Comparison of ENCODE assay signal across 9 mouse cellular contexts in the genomic region with DNA sequence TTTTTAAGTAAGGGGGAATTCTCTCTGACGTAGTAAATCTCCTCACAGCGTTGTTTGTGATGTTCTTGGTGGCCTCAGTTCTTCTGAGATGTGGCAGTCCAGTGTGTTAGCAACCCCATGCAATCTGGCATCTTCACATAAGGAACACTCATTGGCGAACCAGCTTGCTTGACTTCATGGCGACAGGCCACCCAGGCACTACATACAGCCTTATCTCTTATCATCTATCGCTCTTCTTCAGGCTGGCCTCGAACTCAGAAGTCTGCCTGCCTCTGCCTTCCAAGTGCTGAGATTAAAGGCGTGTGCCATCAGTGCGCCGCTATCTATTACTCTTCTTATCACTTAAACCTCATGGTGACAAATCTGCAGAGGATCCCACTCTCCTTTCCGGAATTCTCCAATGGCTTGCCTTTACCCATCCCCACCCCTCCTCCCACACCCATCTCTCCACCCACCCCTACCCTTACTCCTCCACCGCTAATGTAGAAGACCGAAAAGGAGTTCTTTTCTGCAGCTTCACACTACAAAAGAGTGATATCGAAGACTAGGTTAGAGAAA. TPM values are rescaled to one million over a fixed set of nuclear protein-coding genes. Genes with fewer than 3 reads are reported as not detected.
DNase-seq lines count a peak whose midpoint lies in the region; ATAC-seq and TF ChIP-seq lines count a peak whose summit lies in the region.
"Had no signal": no experiment of that assay in that cellular context is flagged by ENCODE, and none has a peak within 500 bp of the region (broad histone marks: within the 10 kb centered on the region; RNA-seq: fewer than 3 reads in every experiment).

A gene (plus strand): TSS at position 508 of the 558 bp plus-strand sequence.

- no peaks in the 10 kb centered on the region for H3K9me3 ChIP-seq in embryonic facial prominence, embryonic 14.5 days (ENCODE audit: control insufficient read depth, low read length)
- no peaks in the 10 kb centered on the region for H3K9me3 ChIP-seq in hindbrain, embryonic 11.5 days (ENCODE audit: control insufficient read depth, low read length)
- no peaks in the 10 kb centered on the region for H3K9me3 ChIP-seq in liver, embryonic 14.5 days (ENCODE audit: control insufficient read depth, low read length)

- no peak for TF ChIP-seq POLR2A in heart, adult 2 months (IDR thresholded peaks at IDR 0.05; ENCODE audit: insufficient read depth, low read depth, low read length)

- no peak for ATAC-seq in embryonic facial prominence, embryonic 14.5 days (ENCODE audit: low read depth)
- no peak for ATAC-seq in hindbrain, embryonic 11.5 days (ENCODE audit: low FRiP score)
- ATAC-seq in liver, embryonic 14.5 days (ENCODE audit: insufficient read depth), result no peak

- peak within 1 kb of the TSS; percentile 53 for H3K4me3 ChIP-seq in heart, adult 2 months
- peak within 1 kb of the TSS; percentile 47 for H3K4me3 ChIP-seq in embryonic facial prominence, embryonic 14.5 days (ENCODE audit: low read depth, low read length)
- H3K4me3 ChIP-seq in hindbrain, embryonic 11.5 days (ENCODE audit: low read depth, low read length), result peak within 1 kb of the TSS; percentile 21; the same call in 1 of the 2 replicates
- 0 out of 4 replicates have a peak within 1 kb of the TSS, but pooled peaks of 1 of the 2 experiments have one; percentile 8 for H3K4me3 ChIP-seq in liver, embryonic 14.5 days (ENCODE audit: insufficient read depth in 1 of 2, low read depth in 2 of 2, low read length in 2 of 2)

- H3K79me2 ChIP-seq in heart, adult 2 months (replicated peaks; ENCODE audit: control insufficient read depth, insufficient read depth, low read length), result no peaks in the 10 kb centered on the region

- DNase-seq in heart, adult 2 months, result no peak
- DNase-seq in heart, adult 9 months (ENCODE audit: low spot score in 2 of 2), result no peak
- no peak for DNase-seq in embryonic facial prominence, embryonic 14.5 days (ENCODE audit: low spot score)
- DNase-seq in hindbrain, embryonic 11.5 days (ENCODE audit: low spot score), result no peak
- DNase-seq in liver, embryonic 14.5 days (ENCODE audit: low read depth in 3 of 3, low spot score in 3 of 3), result no peak
- no peak for DNase-seq in embryo, embryonic 9.5 days (ENCODE audit: extremely low spot score)
- no peak for DNase-seq in thymus, postnatal 0 days (ENCODE audit: low spot score)
- DNase-seq in retina, postnatal 1 day, result no peak

- peak within 1 kb of the TSS; percentile 38 for H3K9ac ChIP-seq in heart, adult 2 months (ENCODE audit: low read depth, low read length)
- peak within 1 kb of the TSS; percentile 66 for H3K9ac ChIP-seq in embryonic facial prominence, embryonic 14.5 days (ENCODE audit: low read depth, low read length)
- peak within 1 kb of the TSS; percentile 24; the same call in 1 of the 2 replicates for H3K9ac ChIP-seq in hindbrain, embryonic 11.5 days (ENCODE audit: low read depth, low read length)
- H3K9ac ChIP-seq in liver, embryonic 14.5 days (replicated peaks), result no peak within 1 kb of the TSS

- peak within 1 kb of the TSS; percentile 54 for H3K27ac ChIP-seq in heart, adult 2 months
- peak within 1 kb of the TSS; percentile 75 for H3K27ac ChIP-seq in embryonic facial prominence, embryonic 14.5 days (replicated peaks; ENCODE audit: low read depth, low read length)
- H3K27ac ChIP-seq in hindbrain, embryonic 11.5 days (ENCODE audit: low read depth, low read length), result no peak within 1 kb of the TSS
- H3K27ac ChIP-seq in liver, embryonic 14.5 days, result no peak within 1 kb of the TSS

- H3K27me3 ChIP-seq in heart, adult 2 months (ENCODE audit: control insufficient read depth, insufficient read depth, low read length), result no peaks in the 10 kb centered on the region
- no peaks in the 10 kb centered on the region for H3K27me3 ChIP-seq in embryonic facial prominence, embryonic 14.5 days (replicated peaks; ENCODE audit: control insufficient read depth, insufficient read depth, low read length)
- H3K27me3 ChIP-seq in hindbrain, embryonic 11.5 days (ENCODE audit: control insufficient read depth, insufficient read depth, low read length), result peaks cover 12% of the 10 kb centered on the region; the same call in 1 of the 2 replicates
- no peaks in the 10 kb centered on the region; the same call in none of the 2 replicates for H3K27me3 ChIP-seq in liver, embryonic 14.5 days (ENCODE audit: control insufficient read depth, insufficient read depth, low read length)

- no peak for TF ChIP-seq CTCF in heart, adult 2 months (IDR thresholded peaks at IDR 0.05)
- TF ChIP-seq CTCF in liver, embryonic 14.5 days (IDR thresholded peaks at IDR 0.05; ENCODE audit: low read depth), result no peak

- no peaks in the 10 kb centered on the region for H3K36me3 ChIP-seq in heart, adult 2 months (ENCODE audit: control insufficient read depth, insufficient read depth, low read length)
- 0 out of 2 replicates have a peak, but pooled peaks cover 3% of the 10 kb centered on the region for H3K36me3 ChIP-seq in embryonic facial prominence, embryonic 14.5 days (ENCODE audit: control insufficient read depth, insufficient read depth, low read length)
- no peaks in the 10 kb centered on the region for H3K36me3 ChIP-seq in hindbrain, embryonic 11.5 days (ENCODE audit: control insufficient read depth, insufficient read depth, low read length)
- no peaks in the 10 kb centered on the region for H3K36me3 ChIP-seq in liver, embryonic 14.5 days (replicated peaks; ENCODE audit: control insufficient read depth, insufficient read depth, low read depth)

- peak within 1 kb of the TSS; percentile 67 for H3K4me2 ChIP-seq in embryonic facial prominence, embryonic 14.5 days (ENCODE audit: low read depth, low read length)
- peak within 1 kb of the TSS; percentile 36 for H3K4me2 ChIP-seq in hindbrain, embryonic 11.5 days (replicated peaks; ENCODE audit: low read depth, low read length)
- H3K4me2 ChIP-seq in liver, embryonic 14.5 days (ENCODE audit: low read depth), result peak within 1 kb of the TSS; percentile 22

- 26% methylated on average over 13 of the region's 13 CpGs for WGBS in heart, adult 2 months
- 46% methylated on average over 13 of the region's 13 CpGs for WGBS in embryonic facial prominence, embryonic 14.5 days
- 57% methylated on average over 13 of the region's 13 CpGs for WGBS in hindbrain, embryonic 11.5 days
- WGBS in liver, embryonic 14.5 days (ENCODE audit: insufficient replicate concordance), result 22% methylated on average over 13 of the region's 13 CpGs

- H3K4me1 ChIP-seq in heart, adult 2 months (ENCODE audit: control insufficient read depth, insufficient read depth, low read length), result peaks cover 5% of the 10 kb centered on the region
- peaks cover 53% of the 10 kb centered on the region for H3K4me1 ChIP-seq in embryonic facial prominence, embryonic 14.5 days (ENCODE audit: control insufficient read depth, insufficient read depth, low read length)
- 0 out of 2 replicates have a peak, but pooled peaks cover 2% of the 10 kb centered on the region for H3K4me1 ChIP-seq in hindbrain, embryonic 11.5 days (replicated peaks; ENCODE audit: control insufficient read depth, insufficient read depth, low read length)
- peaks cover 0 to 5% of the 10 kb centered on the region in 2 experiments; a peak in 1 of 4 replicates for H3K4me1 ChIP-seq in liver, embryonic 14.5 days (replicated peaks; ENCODE audit: control insufficient read depth in 2 of 2, insufficient read depth in 2 of 2, low read length in 1 of 2)

- no peak for TF ChIP-seq EP300 in heart, adult 2 months (IDR thresholded peaks at IDR 0.05; ENCODE audit: insufficient read depth, low read depth, low read length)
- TF ChIP-seq EP300 in liver, embryonic 14.5 days (IDR thresholded peaks at IDR 0.05; ENCODE audit: low read depth), result no peak

- intact Hi-C loops in heart, adult 2 months (cut with DNase I), result loop anchor here (10.0 kb wide), 2 partner anchors 65 to 225 kb away; no protein-coding TSS in a partner anchor

RNA-seq across cellular contexts. Expression of the gene that starts here (rescaled TPM):
- 10 to 100 TPM; 14.7 to 18.3 TPM for total RNA-seq in heart, adult 2 months (2021)
- polyA plus RNA-seq in heart, adult 2 months (2012; rRNA removed), result 5.4 and 11.4 TPM in 2 replicates
- polyA plus RNA-seq in embryonic facial prominence, embryonic 14.5 days (2014; fragmentation: Nextera tagmentation; extraction: Ambion mirVana), result 29.7 and 32.3 TPM in 2 replicates
- polyA plus RNA-seq in hindbrain, embryonic 11.5 days (2014; fragmentation: Nextera tagmentation; extraction: Ambion mirVana), result 6.0 and 6.6 TPM in 2 replicates
- 0.13 TPM in 2 replicates for polyA plus RNA-seq in liver, embryonic 14.5 days (2012; rRNA removed)
- polyA plus RNA-seq in liver, embryonic 14.5 days (2014; fragmentation: Nextera tagmentation; extraction: Ambion mirVana), result 0.18 and 0.24 TPM in 2 replicates
- polyA plus RNA-seq in thymus, postnatal 0 days (2015; fragmentation: Nextera tagmentation; extraction: Ambion mirVana), result 3.8 and 4.8 TPM in 2 replicates
- total RNA-seq: hematopoietic stem cell, adult 5-6 weeks had no signal

Comparison
In these comparisons a context has a peak if more than half of its experiments do, and no peak if none do; other contexts are left out.
1. H3K27ac ChIP-seq: peak in heart, adult 2 months (single experiment) and embryonic facial prominence, embryonic 14.5 days (single experiment); none in hindbrain, embryonic 11.5 days (single experiment) and liver, embryonic 14.5 days (single experiment).
2. Peak in every context shown above with its lines, with median percentiles within 50 percentile points of each other: H3K4me2 ChIP-seq.